Mouse (Mus musculus) liver, postnatal 0 days (tissue): ENCODE measurements at regions not wholly inside any gene's neighbourhood (a gene's known extent, or its start where the extent isn't known, plus 50 kb on each side); places are given as distances from the start of the nearest gene placed in this dataset.

Experiments
- CTCF ChIP-seq: sonication (generic); IDR thresholded peaks from 2 replicates; pipeline ENCODE4 v1.5.1; 2016; ENCODE audit warnings: antibody characterized with exemption, low read depth
- EP300 ChIP-seq: IDR thresholded peaks from 2 replicates; pipeline ENCODE4 v1.6.1; 2016; ENCODE audit warnings: antibody characterized with exemption, low read depth, mild to moderate bottlenecking

- TF ChIP-seq CTCF = peak; percentile 80
- no peak for TF ChIP-seq EP300
These were observed 251.5 kb downstream of the Sp3 start for GRCm38 (mm10) chr2:72728699-72729098.
